Mouse (Mus musculus): ENCODE data around the gene Scrn1.

Scrn1 gene

GRCm38 (mm10) chr6:54471866-54472265, 94.4 kb downstream of the Scrn1 start:
- DNase-seq = no peak

- no peak for DNase-seq
Observed at GRCm38 (mm10) chr6:54467371-54467770, 98.9 kb downstream of the Scrn1 start.

- DNase-seq = no peak
Observed at GRCm38 (mm10) chr6:54464926-54465325, 101.4 kb downstream of the Scrn1 start.

- no peak for DNase-seq
Observed at GRCm38 (mm10) chr6:54463701-54464458, 102.4 kb downstream of the Scrn1 start.

GRCm38 (mm10) chr6:54462766-54463165, 103.5 kb downstream of the Scrn1 start:
- no peak for DNase-seq

- DNase-seq = no peak
Observed at GRCm38 (mm10) chr6:54460915-54461671, 105.2 kb downstream of the Scrn1 start.

- DNase-seq = no peak
Observed at GRCm38 (mm10) chr6:54460172-54460914, 105.9 kb downstream of the Scrn1 start.

GRCm38 (mm10) chr6:54459661-54460060, 106.6 kb downstream of the Scrn1 start:
- DNase-seq = no peak

All from thymus, postnatal 36 days (tissue).